Mouse (Mus musculus) lung, embryonic 15.5 days (tissue): ENCODE measurements around the gene Tmem109. TPM values are rescaled to one million over a fixed set of nuclear protein-coding genes. Genes with fewer than 3 reads are reported as not detected.

Experiments
- ATAC-seq: fragments of 200-750 bp; cut with Nextera tagmentation; 2 replicates; pipeline ENCODE4 v1.8.0; 2017; ENCODE audit warnings: moderate number of reproducible peaks, borderline replicate concordance; ENCODE audit not compliant: low FRiP score, low TSS enrichment; ENCODE audit errors: extremely low read depth
- H3K27ac ChIP-seq: fragments of 300-500 bp; sonication (generic); 2 replicates; pipeline ENCODE4 v1.5.1; 2015; ENCODE audit warnings: moderate library complexity, mild to moderate bottlenecking, inconsistent platforms
- H3K27me3 ChIP-seq: fragments of 300-500 bp; sonication (generic); 2 replicates; pipeline ENCODE4 v1.6.1; 2015; ENCODE audit warnings: inconsistent platforms
- H3K36me3 ChIP-seq: fragments of 300-500 bp; sonication (generic); 2 replicates; pipeline ENCODE4 v1.6.1; 2015; ENCODE audit warnings: inconsistent platforms
- H3K4me1 ChIP-seq: fragments of 300-500 bp; sonication (generic); 2 replicates; pipeline ENCODE4 v1.6.1; 2015; ENCODE audit warnings: inconsistent platforms
- H3K4me2 ChIP-seq: fragments of 300-500 bp; sonication (generic); 2 replicates; pipeline ENCODE4 v1.6.1; 2015; ENCODE audit warnings: inconsistent platforms, mild to moderate bottlenecking, moderate library complexity
- H3K4me3 ChIP-seq: fragments of 300-500 bp; sonication (generic); 2 replicates; pipeline ENCODE4 v1.5.1; 2015; ENCODE audit warnings: mild to moderate bottlenecking, inconsistent platforms
- H3K9ac ChIP-seq: fragments of 300-500 bp; sonication (generic); 2 replicates; pipeline ENCODE4 v1.6.1; 2015; ENCODE audit warnings: inconsistent platforms
- H3K9me3 ChIP-seq: fragments of 300-500 bp; sonication (generic); 2 replicates; pipeline ENCODE4 v1.6.1; 2016; ENCODE audit warnings: inconsistent platforms
- WGBS: fragments of 180-500 bp; shearing (Covaris S2); methylation state at CpG from one replicate; pipeline ENCODE4 v1.1.7; 2015; 5-methylcytosine and 5-hydroxymethylcytosine counted together
- polyA plus RNA-seq: library from polyadenylated mRNA; unstranded; fragments of >200 nt; fragmentation: Nextera tagmentation; extraction: Ambion mirVana; gene quantifications from 2 replicates; pipeline ENCODE4 v1.2.1, GENCODE M21; 2015

Gene Tmem109
- polyA plus RNA-seq, 1 experiment from 2014 or later: 138 TPM

DNA sequence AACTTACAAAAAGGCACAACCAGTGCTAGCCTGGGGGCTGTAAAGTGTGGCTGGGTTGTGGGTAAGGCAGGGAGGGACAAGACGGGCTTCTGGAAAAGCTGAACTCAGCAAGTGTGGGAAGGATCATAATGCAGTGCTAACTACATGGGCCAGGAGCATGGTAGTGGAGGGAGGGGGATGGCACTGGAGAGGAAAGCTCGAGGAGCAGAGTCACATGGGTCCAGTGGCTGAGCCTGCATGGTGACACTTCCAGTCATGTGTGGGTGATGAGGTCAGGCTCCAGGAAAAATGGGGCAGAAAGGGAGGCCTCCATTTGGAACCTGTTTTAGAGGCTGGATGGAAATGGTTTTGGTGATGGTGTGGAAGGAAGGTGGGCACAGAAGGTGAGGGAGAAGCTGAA, 25.3 kb downstream of the Tmem109 start:
- WGBS: 37% methylated on average over 2 of the region's 2 CpGs
- no peaks in the 10 kb centered on the region for H3K27me3 ChIP-seq
- H3K36me3 ChIP-seq: peaks cover 40% of the 10 kb centered on the region
- no peak overlapping the region for H3K4me3 ChIP-seq
- no peak for ATAC-seq
- no peak overlapping the region for H3K9ac ChIP-seq
- H3K27ac ChIP-seq: no peak overlapping the region
- no peak overlapping the region for H3K4me2 ChIP-seq
- no peaks in the 10 kb centered on the region for H3K4me1 ChIP-seq
- no peaks in the 10 kb centered on the region for H3K9me3 ChIP-seq

DNA sequence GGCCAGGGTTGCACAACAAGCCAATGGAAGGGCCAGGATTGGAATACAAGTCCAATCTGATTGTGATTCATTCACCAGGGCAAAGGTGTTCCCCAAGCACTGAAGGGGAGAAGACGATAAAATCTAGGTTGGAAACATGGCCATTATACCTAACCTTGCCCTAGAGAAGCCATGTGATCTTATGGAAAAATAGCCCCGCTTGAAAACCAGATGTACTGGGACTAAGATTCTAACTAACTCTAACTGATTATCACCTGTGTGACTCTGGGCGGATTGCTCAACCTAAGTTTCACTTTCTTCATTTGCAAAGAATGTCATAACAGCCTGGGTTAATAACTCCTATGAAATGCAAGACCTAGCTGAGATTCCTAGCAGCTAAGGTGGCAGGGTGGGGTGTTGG, 26.4 kb downstream of the Tmem109 start:
- WGBS: 86% methylated on average over 3 of the region's 3 CpGs
- Histone ChIP-seq H3K9ac (no peak overlapping the region), H3K4me2 (no peak overlapping the region), H3K4me1 (no peaks in the 10 kb centered on the region), H3K4me3 (no peak overlapping the region), H3K36me3 (peaks cover 31% of the 10 kb centered on the region), H3K27me3 (no peaks in the 10 kb centered on the region), H3K27ac (no peak overlapping the region), H3K9me3 (no peaks in the 10 kb centered on the region)
- ATAC-seq: no peak

DNA sequence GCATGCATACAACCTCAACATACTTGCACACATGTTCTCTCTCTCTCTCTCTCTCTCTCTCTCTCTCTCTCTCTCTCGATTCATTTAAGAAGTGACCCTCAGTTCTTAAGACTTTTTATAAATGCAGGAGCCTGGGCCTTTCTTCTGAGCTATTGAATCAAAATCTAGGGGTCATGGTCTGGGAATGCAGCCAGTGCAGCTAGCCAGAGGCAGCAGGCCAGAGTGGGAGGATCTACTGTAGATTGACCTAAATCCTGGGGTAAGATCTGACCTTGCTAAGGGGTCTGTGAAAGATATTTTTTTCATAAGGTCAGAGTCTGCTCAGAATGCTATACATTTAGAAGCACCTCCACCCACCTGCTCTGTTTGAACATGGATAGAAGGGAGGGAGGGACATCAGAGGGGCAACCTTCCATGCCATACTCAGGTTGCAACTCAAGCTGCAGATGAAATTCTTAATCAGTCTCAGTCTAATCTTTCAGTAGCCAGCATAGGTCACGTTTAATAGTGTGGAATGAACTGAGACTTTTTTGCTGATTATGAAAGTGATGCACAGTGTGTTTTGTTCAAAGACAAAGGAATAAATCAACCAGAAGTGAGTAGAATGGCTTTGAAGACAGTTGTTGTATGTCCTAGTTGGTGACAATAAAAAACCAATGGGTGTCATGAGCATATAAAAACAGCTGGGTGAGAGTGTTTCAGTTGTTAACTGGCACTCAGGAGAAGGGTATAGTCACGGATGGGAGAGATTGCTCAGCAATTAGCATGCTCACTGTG, 34.3 kb downstream of the Tmem109 start:
- Histone ChIP-seq H3K9ac (no peak overlapping the region), H3K27ac (no peak overlapping the region), H3K27me3 (no peaks in the 10 kb centered on the region), H3K36me3 (no peaks in the 10 kb centered on the region), H3K9me3 (no peaks in the 10 kb centered on the region), H3K4me3 (no peak overlapping the region), H3K4me1 (peaks cover 8% of the 10 kb centered on the region), H3K4me2 (no peak overlapping the region)
- 45% methylated on average over 3 of the region's 3 CpGs for WGBS
- no peak for ATAC-seq

DNA sequence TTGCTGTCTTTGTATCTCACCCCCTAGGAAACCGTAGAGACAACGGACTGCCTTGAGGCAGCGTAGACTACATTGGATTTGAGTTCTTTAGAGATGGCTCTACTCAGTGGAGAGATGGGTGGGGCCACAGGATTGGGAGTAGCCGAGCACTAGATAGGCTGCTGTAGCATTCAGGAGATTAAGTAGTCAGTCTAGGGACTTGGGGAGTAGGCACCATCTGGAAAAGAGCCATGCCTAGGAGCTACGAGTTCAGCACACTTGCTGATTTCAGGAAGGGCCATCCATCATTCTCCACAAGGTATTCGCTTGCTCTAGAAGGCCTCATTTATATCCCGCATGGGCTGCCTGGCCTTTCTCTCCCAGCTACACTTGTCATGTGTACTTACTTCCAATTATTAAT, 35.7 kb downstream of the Tmem109 start:
- WGBS: 63% methylated on average over 7 of the region's 7 CpGs

DNA sequence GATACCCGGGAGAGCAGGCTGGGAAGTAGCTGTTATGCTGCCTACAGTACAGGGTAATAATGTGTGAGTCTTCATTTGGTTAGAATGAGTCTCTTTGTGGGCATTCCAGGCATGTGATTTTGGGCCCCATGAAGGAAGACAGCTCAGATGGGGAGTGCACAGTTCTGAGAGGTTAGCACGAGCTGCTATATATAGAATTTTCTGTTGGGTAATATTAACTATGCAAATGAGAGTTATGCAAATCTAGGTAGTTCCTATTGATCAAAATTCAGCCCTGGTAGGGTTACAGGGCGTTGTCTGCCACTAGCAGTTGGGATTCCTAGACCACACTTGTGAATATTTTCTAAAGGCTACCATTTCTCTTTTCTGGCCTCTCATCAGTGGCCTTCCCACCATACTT, 36.3 kb downstream of the Tmem109 start:
- no peak for ATAC-seq
- H3K36me3 ChIP-seq: no peaks in the 10 kb centered on the region
- 88% methylated on average over 3 of the region's 3 CpGs for WGBS

More for the DNA sequence above, 35.7 kb downstream of the Tmem109 start:
- ATAC-seq: no peak
- H3K9me3 ChIP-seq: no peaks in the 10 kb centered on the region
- H3K4me1 ChIP-seq: peaks cover 11% of the 10 kb centered on the region
- no peaks in the 10 kb centered on the region for H3K36me3 ChIP-seq
- H3K9ac ChIP-seq: no peak overlapping the region
- no peak overlapping the region for H3K4me2 ChIP-seq
- H3K4me3 ChIP-seq: no peak overlapping the region
- H3K27ac ChIP-seq: no peak overlapping the region
- H3K27me3 ChIP-seq: no peaks in the 10 kb centered on the region

DNA sequence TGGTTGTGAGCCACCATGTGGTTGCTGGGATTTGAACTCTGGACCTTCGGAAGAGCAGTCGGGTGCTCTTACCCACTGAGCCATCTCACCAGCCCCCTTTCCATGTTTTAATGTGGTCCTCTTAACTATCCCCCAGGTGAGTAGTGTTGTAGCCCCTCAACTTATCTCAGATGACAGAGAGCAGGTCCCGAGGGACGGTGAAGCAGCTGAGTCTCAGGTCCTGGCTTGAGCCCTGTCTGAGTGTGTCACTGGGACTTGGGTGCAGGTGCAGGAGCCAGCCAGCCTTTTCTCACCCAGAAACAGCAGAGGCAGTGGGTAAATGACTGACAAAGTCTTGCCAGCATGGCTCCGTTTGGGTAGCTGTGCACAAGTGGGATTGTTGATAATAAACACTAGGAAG, 37.6 kb downstream of the Tmem109 start:
- Histone ChIP-seq H3K27ac (no peak overlapping the region), H3K36me3 (no peaks in the 10 kb centered on the region), H3K4me2 (no peak overlapping the region), H3K4me3 (no peak overlapping the region), H3K9ac (no peak overlapping the region), H3K27me3 (no peaks in the 10 kb centered on the region), H3K9me3 (no peaks in the 10 kb centered on the region), H3K4me1 (peaks cover 11% of the 10 kb centered on the region)
- no peak for ATAC-seq
- 85% methylated on average over 5 of the region's 5 CpGs for WGBS

More for the DNA sequence above, 36.3 kb downstream of the Tmem109 start:
- Histone ChIP-seq H3K4me3 (no peak overlapping the region), H3K4me2 (no peak overlapping the region), H3K9ac (no peak overlapping the region), H3K9me3 (no peaks in the 10 kb centered on the region), H3K27ac (no peak overlapping the region), H3K4me1 (peaks cover 11% of the 10 kb centered on the region), H3K27me3 (no peaks in the 10 kb centered on the region)

DNA sequence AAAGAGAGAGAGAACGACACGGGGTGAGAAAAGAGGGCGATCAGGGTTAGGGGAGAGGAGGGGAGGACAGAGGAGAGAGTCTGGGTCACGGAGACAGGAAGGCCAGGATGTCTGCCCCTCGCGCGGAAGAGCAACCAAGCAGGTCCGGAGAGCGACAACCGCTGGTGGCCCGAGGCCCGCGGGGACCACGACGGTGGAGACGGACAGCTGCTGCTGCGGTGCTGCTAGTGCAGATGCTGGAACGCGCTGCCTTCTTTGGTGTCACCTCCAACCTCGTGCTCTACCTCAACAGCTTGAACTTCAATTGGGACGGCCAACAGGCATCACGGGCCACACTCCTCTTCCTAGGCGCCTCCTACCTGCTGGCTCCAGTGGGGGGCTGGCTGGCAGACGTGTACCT, 38.9 kb downstream of the Tmem109 start:
- no peak overlapping the region for H3K9ac ChIP-seq
- ATAC-seq: no peak
- no peak overlapping the region for H3K4me3 ChIP-seq
- 48% methylated on average over 24 of the region's 24 CpGs for WGBS
- H3K27me3 ChIP-seq: no peaks in the 10 kb centered on the region
- H3K36me3 ChIP-seq: no peaks in the 10 kb centered on the region
- peaks cover 11% of the 10 kb centered on the region for H3K4me1 ChIP-seq
- H3K9me3 ChIP-seq: no peaks in the 10 kb centered on the region
- H3K27ac ChIP-seq: no peak overlapping the region
- H3K4me2 ChIP-seq: no peak overlapping the region

DNA sequence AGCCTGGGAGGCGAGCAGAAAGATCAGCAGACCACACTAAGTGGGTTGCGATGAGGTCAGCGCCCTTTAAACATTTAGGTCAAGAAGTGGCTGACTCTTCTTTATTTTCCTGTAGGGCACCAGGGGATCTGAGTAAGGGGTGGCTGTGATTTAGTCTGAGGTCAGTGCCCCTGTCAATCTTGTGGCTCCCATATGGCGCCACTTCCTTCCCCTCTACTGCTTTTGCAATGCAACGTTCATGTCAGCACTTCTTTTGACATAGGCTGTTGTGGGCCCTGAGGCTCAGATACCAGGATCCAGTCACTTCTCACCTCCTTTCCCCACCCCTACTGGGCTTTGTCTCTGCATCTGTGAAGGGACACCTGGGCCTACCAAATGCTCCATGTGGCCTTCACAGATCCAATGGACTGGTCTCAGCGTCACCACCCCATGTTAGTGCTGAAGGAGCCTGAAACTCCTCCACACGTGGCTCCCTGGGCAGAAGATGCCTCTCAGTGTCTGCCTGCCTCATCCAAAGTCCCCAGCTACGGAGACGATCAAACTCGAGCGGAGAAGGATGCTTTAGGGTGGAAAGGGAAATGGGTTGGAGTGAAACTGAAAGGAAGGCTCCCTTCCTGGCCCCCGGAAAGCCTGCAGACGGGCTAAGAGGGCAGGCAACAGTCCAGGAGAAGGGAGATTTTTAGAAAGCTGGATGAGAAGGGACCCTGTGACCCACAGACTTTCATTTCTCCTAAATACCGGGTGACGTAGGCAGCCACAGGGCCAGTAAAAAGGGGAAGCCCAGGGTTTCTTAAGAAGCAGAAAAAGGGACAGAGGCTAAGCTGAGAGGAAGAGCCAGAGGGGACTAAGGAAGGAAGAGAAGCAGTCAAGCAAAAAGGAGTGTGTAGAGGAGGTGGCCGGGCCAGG, 39.8 kb downstream of the Tmem109 start:
- H3K4me2 ChIP-seq: 0 out of 2 replicates have a peak overlapping the region, but pooled peaks have one; percentile 6
- H3K36me3 ChIP-seq: no peaks in the 10 kb centered on the region
- H3K27ac ChIP-seq: no peak overlapping the region
- H3K9ac ChIP-seq: no peak overlapping the region
- ATAC-seq: no peak
- WGBS: 54% methylated on average over 16 of the region's 16 CpGs
- no peaks in the 10 kb centered on the region for H3K9me3 ChIP-seq
- no peak overlapping the region for H3K4me3 ChIP-seq
- H3K27me3 ChIP-seq: no peaks in the 10 kb centered on the region
- H3K4me1 ChIP-seq: peaks cover 4% of the 10 kb centered on the region; the same call in 1 of the 2 replicates

DNA sequence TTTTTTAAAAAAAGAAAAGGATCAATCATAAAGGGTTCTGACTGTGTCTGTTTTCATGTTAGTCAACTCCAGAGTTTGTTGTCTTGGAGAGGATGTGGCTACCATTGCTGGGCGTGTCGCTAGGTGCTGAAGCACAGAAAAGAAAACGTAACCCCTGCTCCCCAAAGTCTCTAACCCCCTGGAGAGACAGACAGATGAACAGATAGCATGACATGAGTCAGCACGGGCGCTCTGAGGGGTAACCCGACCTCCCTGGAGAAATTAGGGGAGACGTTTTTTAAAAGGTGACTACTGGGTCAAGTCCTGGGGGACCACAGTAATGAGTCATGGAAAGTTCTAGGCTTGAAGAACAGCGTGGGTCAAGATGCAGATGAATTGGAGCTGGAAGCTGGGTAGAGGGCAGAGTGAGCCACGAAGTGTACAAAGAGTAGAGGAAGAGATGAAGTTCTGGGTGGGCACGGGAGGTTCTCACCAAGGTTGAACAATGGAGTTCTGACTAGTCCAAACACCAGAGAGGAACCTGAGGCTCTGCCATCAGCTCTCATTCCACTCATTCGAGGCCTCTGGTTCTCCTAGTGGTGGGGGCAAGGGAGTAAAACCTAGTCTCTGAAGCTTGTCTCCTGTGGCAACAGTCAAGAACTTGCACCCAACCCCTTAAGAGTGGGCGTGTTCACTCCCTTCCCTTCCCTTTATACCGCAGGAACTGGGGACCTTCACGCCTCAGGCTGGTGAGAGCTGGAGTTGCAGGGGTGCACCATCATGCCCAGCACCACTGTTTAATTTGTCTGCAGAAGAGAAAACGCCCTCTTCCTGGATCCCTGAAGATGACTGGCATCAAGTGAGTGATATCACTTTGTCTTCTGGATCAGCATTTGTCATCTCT, 42.5 kb downstream of the Tmem109 start, which contains the start of gene Slc15a3:
Gene Slc15a3 (plus strand): TSS at position 718 of the 883 bp plus-strand sequence.
- 0 out of 2 replicates have a peak, but pooled peaks cover 3% of the 10 kb centered on the region for H3K4me1 ChIP-seq
- H3K9me3 ChIP-seq: no peaks in the 10 kb centered on the region
- H3K36me3 ChIP-seq: no peaks in the 10 kb centered on the region
- H3K4me3 ChIP-seq: no peak within 1 kb of the TSS
- H3K27me3 ChIP-seq: no peaks in the 10 kb centered on the region
- no peak for ATAC-seq
- WGBS: 68% methylated on average over 15 of the region's 15 CpGs
- no peak within 1 kb of the TSS for H3K27ac ChIP-seq
- H3K9ac ChIP-seq: no peak within 1 kb of the TSS
- no peak within 1 kb of the TSS for H3K4me2 ChIP-seq

DNA sequence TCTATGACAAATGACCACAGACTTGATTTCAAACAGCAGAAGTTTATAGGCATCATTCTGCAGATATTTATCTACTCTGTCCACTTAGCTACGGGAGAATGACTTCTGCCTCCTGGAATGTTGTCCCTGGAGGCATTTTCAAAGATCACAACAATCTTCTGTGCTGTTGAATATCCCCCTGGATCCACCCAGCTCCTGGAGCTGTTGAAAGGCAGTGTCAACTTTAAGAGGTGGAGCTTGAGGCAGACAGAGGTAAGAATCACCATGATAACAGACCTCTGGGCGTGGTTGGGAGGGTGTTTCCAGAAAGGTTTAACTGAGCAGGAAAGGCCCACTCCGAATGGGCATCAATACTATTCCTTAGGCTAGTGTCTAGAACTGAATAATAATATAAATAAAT, 46.1 kb downstream of the Tmem109 start:
- ATAC-seq: no peak
- Histone ChIP-seq H3K4me3 (no peak overlapping the region), H3K36me3 (no peaks in the 10 kb centered on the region), H3K4me2 (no peak overlapping the region), H3K4me1 (peaks cover 4% of the 10 kb centered on the region; the same call in 1 of the 2 replicates), H3K9ac (no peak overlapping the region), H3K9me3 (no peaks in the 10 kb centered on the region), H3K27ac (no peak overlapping the region), H3K27me3 (no peaks in the 10 kb centered on the region)
- WGBS: 58% methylated on average over 3 of the region's 3 CpGs

DNA sequence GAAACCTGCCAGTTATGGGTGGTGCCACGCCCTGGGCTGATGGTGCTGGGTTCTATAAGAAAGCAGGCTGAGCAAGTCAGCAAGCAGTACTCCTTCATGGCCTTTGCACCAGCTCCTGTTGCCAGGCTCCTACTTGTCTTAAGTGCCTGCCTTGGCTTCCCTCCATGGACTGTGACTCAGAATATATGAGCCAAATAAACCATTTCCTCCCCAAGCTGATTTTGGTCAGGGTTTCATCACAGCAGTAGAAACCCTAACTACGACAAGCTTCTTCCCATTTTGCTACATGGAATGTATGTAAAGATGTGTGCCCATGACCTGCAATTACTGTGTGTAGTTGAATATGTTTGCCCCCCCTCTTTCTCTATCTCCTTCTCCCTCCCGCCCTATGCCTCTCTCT, 48.2 kb downstream of the Tmem109 start:
- ATAC-seq: no peak
- Histone ChIP-seq H3K27ac (no peak overlapping the region), H3K27me3 (no peaks in the 10 kb centered on the region), H3K4me2 (no peak overlapping the region), H3K9ac (no peak overlapping the region), H3K9me3 (no peaks in the 10 kb centered on the region), H3K4me3 (no peak overlapping the region), H3K4me1 (peaks cover 4% of the 10 kb centered on the region; the same call in 1 of the 2 replicates), H3K36me3 (no peaks in the 10 kb centered on the region)
- WGBS: 67% methylated on average over 3 of the region's 3 CpGs
